Mouse (Mus musculus) intestine, postnatal 0 days (tissue): ENCODE results near the gene Selenoi. TPM values are rescaled to one million over a fixed set of nuclear protein-coding genes. Genes with fewer than 3 reads are reported as not detected.
A peak's percentile ranks its signal among the peaks of the same experiment; 100 is the strongest.

ENCODE experiments used
- ATAC-seq: fragments of 200-750 bp; cut with Nextera tagmentation; 2 replicates; pipeline ENCODE4 v1.8.0; 2017; ENCODE audit warnings: mild to moderate bottlenecking, moderate TSS enrichment, moderate library complexity
- H3K27ac ChIP-seq: fragments of 300-500 bp; sonication (generic); 2 replicates; pipeline ENCODE4 v1.5.1; 2014; ENCODE audit warnings: mild to moderate bottlenecking, low read depth, low read length, moderate library complexity
- H3K27me3 ChIP-seq: fragments of 300-500 bp; sonication (generic); replicated peaks from 2 replicates; pipeline ENCODE4 v1.6.1; 2014; ENCODE audit warnings: low read length, mixed read lengths; ENCODE audit not compliant: control insufficient read depth, insufficient read depth
- H3K36me3 ChIP-seq: fragments of 300-500 bp; sonication (generic); 2 replicates; pipeline ENCODE4 v1.6.1; 2014; ENCODE audit warnings: mild to moderate bottlenecking, moderate library complexity; ENCODE audit not compliant: control insufficient read depth, insufficient read depth
- H3K4me1 ChIP-seq: fragments of 300-500 bp; sonication (generic); replicated peaks from 2 replicates; pipeline ENCODE4 v1.6.1; 2014; ENCODE audit warnings: antibody characterized with exemption, low read length, mixed read lengths; ENCODE audit not compliant: control insufficient read depth, insufficient read depth
- H3K4me2 ChIP-seq: fragments of 300-500 bp; sonication (generic); replicated peaks from 2 replicates; pipeline ENCODE4 v1.6.1; 2014; ENCODE audit warnings: low read depth, mild to moderate bottlenecking, moderate library complexity
- H3K4me3 ChIP-seq: fragments of 300-500 bp; sonication (generic); 2 replicates; pipeline ENCODE4 v1.5.1; 2014; ENCODE audit warnings: low read depth, low read length
- H3K9ac ChIP-seq: fragments of 300-500 bp; sonication (generic); 2 replicates; pipeline ENCODE4 v1.6.1; 2014; ENCODE audit warnings: mild to moderate bottlenecking, low read depth, low read length
- H3K9me3 ChIP-seq: fragments of 300-500 bp; sonication (generic); 2 replicates; pipeline ENCODE4 v1.6.1; 2016; ENCODE audit warnings: mixed run types; ENCODE audit not compliant: control insufficient read depth
- CTCF ChIP-seq: sonication (generic); IDR thresholded peaks from 2 replicates; pipeline ENCODE4 v1.5.1; 2016; ENCODE audit warnings: low read depth, mild to moderate bottlenecking, control low read depth, antibody characterized with exemption, moderate library complexity
- WGBS: fragments of 180-500 bp; shearing (Covaris S2); extraction: QIAGEN DNeasy Blood & Tissue Kit; methylation state at CpG from one replicate; pipeline ENCODE4 v1.1.7; 2014; 5-methylcytosine and 5-hydroxymethylcytosine counted together
- polyA plus RNA-seq: library from polyadenylated mRNA; unstranded; fragments of >200 nt; fragmentation: Nextera tagmentation; extraction: Ambion mirVana; gene quantifications from 2 replicates; pipeline ENCODE4 v1.2.1, GENCODE M21; 2015

Gene Selenoi
- polyA plus RNA-seq, 1 experiment from 2014 or later: 66.2 TPM

GRCm38 (mm10) chr5:30231891-30232270, 500 bp upstream of the Selenoi start:
- WGBS: 14% methylated on average over 16 of the region's 16 CpGs
- no peaks in the 10 kb centered on the region for H3K27me3 ChIP-seq
- peak; percentile 91 for ATAC-seq
- peak overlapping the region; percentile 88 for H3K9ac ChIP-seq
- H3K36me3 ChIP-seq: no peaks in the 10 kb centered on the region
- H3K4me2 ChIP-seq: peak overlapping the region; percentile 83
- no peak for TF ChIP-seq CTCF
- peak overlapping the region; percentile 96 for H3K27ac ChIP-seq
- H3K9me3 ChIP-seq: no peaks in the 10 kb centered on the region
- peaks cover 4% of the 10 kb centered on the region for H3K4me1 ChIP-seq
- peak overlapping the region; percentile 86 for H3K4me3 ChIP-seq

GRCm38 (mm10) chr5:30233042-30233441, 661 bp downstream of the Selenoi start:
- Histone ChIP-seq H3K4me1 (peaks cover 4% of the 10 kb centered on the region), H3K27ac (peak overlapping the region; percentile 96), H3K27me3 (no peaks in the 10 kb centered on the region), H3K9me3 (no peaks in the 10 kb centered on the region), H3K9ac (peak overlapping the region; percentile 88), H3K4me2 (peak overlapping the region; percentile 83), H3K4me3 (peak overlapping the region; percentile 86), H3K36me3 (no peaks in the 10 kb centered on the region)
- TF ChIP-seq CTCF: no peak
- ATAC-seq: no peak
- WGBS: 2% methylated on average over 15 of the region's 15 CpGs

- H3K4me1 ChIP-seq: peaks cover 4% of the 10 kb centered on the region
- peak overlapping the region; percentile 83 for H3K4me2 ChIP-seq
- no peak for ATAC-seq
- H3K27ac ChIP-seq: peak overlapping the region; percentile 96; the same call in 1 of the 2 replicates
- H3K4me3 ChIP-seq: peak overlapping the region; percentile 86
- no peaks in the 10 kb centered on the region for H3K9me3 ChIP-seq
- H3K9ac ChIP-seq: peak overlapping the region; percentile 88; the same call in 1 of the 2 replicates
- H3K36me3 ChIP-seq: no peaks in the 10 kb centered on the region
- H3K27me3 ChIP-seq: no peaks in the 10 kb centered on the region
- 24% methylated on average over 8 of the region's 8 CpGs for WGBS
- no peak for TF ChIP-seq CTCF
Measured at GRCm38 (mm10) chr5:30233979-30234378, 1.6 kb downstream of the Selenoi start.

- Histone ChIP-seq H3K4me3 (no peak overlapping the region), H3K27ac (no peak overlapping the region), H3K4me2 (peak overlapping the region; percentile 83), H3K4me1 (peaks cover 9% of the 10 kb centered on the region), H3K9ac (no peak overlapping the region), H3K27me3 (no peaks in the 10 kb centered on the region), H3K9me3 (no peaks in the 10 kb centered on the region), H3K36me3 (no peaks in the 10 kb centered on the region)
- ATAC-seq: no peak
- 51% methylated on average over 2 of the region's 2 CpGs for WGBS
- TF ChIP-seq CTCF: no peak
Measured at GRCm38 (mm10) chr5:30235641-30236126, 3.3 kb downstream of the Selenoi start.

- ATAC-seq: peak; percentile 58; the same call in 1 of the 2 replicates
- Histone ChIP-seq H3K9me3 (no peaks in the 10 kb centered on the region), H3K36me3 (no peaks in the 10 kb centered on the region), H3K4me2 (peak overlapping the region; percentile 40), H3K9ac (no peak overlapping the region), H3K27ac (peak overlapping the region; percentile 63), H3K4me1 (peaks cover 15% of the 10 kb centered on the region), H3K4me3 (no peak overlapping the region), H3K27me3 (no peaks in the 10 kb centered on the region)
- 56% methylated on average over 5 of the region's 5 CpGs for WGBS
- TF ChIP-seq CTCF: no peak
Measured at GRCm38 (mm10) chr5:30238533-30238932, 6.2 kb downstream of the Selenoi start.

- 52% methylated on average over 7 of the region's 7 CpGs for WGBS
- no peaks in the 10 kb centered on the region for H3K9me3 ChIP-seq
- no peaks in the 10 kb centered on the region for H3K27me3 ChIP-seq
- H3K4me3 ChIP-seq: no peak overlapping the region
- no peak overlapping the region for H3K9ac ChIP-seq
- H3K4me1 ChIP-seq: peaks cover 18% of the 10 kb centered on the region
- peak overlapping the region; percentile 35; the same call in 1 of the 2 replicates for H3K27ac ChIP-seq
- no peaks in the 10 kb centered on the region for H3K36me3 ChIP-seq
- no peak for TF ChIP-seq CTCF
- 0 out of 2 replicates have a peak overlapping the region, but pooled peaks have one; percentile 1 for H3K4me2 ChIP-seq
- ATAC-seq: no peak
Measured at GRCm38 (mm10) chr5:30240552-30240951, 8.2 kb downstream of the Selenoi start.
